Mouse (Mus musculus) midbrain, embryonic 14.5 days (tissue): Measurements from ENCODE around the gene Aup1. TPM values are rescaled to one million over a fixed set of nuclear protein-coding genes. Genes with fewer than 3 reads are reported as not detected.
A peak's percentile ranks its signal among the peaks of the same experiment; 100 is the strongest.

Source experiments
- ATAC-seq: fragments of 200-750 bp; cut with Nextera tagmentation; 2 replicates; pipeline ENCODE4 v1.8.0; 2017; ENCODE audit warnings: moderate number of reproducible peaks, moderate library complexity; ENCODE audit not compliant: low FRiP score, low TSS enrichment
- DNase-seq: peaks from one replicate; pipeline ENCODE4 v3.0.0-alpha.2; 2015
- H3K27ac ChIP-seq: fragments of 300-500 bp; sonication (generic); replicated peaks from 2 replicates; pipeline ENCODE4 v1.5.1; 2014; ENCODE audit warnings: mild to moderate bottlenecking, low read depth, low read length, moderate library complexity
- H3K27me3 ChIP-seq: fragments of 300-500 bp; sonication (generic); 2 replicates; pipeline ENCODE4 v1.6.1; 2014; ENCODE audit warnings: low read length, control low read depth, mixed read lengths; ENCODE audit not compliant: control insufficient read depth, insufficient read depth
- H3K36me3 ChIP-seq: fragments of 300-500 bp; sonication (generic); 2 replicates; pipeline ENCODE4 v1.6.1; 2014; ENCODE audit warnings: low read length, control low read depth; ENCODE audit not compliant: control insufficient read depth, insufficient read depth
- H3K4me1 ChIP-seq: fragments of 300-500 bp; sonication (generic); 2 replicates; pipeline ENCODE4 v1.6.1; 2014; ENCODE audit warnings: mild to moderate bottlenecking, antibody characterized with exemption, low read length, control low read depth; ENCODE audit not compliant: control insufficient read depth, insufficient read depth
- H3K4me2 ChIP-seq: fragments of 300-500 bp; sonication (generic); 2 replicates; pipeline ENCODE4 v1.6.1; 2014; ENCODE audit warnings: mild to moderate bottlenecking, low read length, moderate library complexity
- H3K4me3 ChIP-seq: fragments of 300-500 bp; sonication (generic); replicated peaks from 2 replicates; pipeline ENCODE4 v1.5.1; 2014; ENCODE audit warnings: low read depth, low read length
- H3K9ac ChIP-seq: fragments of 300-500 bp; sonication (generic); replicated peaks from 2 replicates; pipeline ENCODE4 v1.6.1; 2014; ENCODE audit warnings: mild to moderate bottlenecking, low read length, moderate library complexity
- H3K9me3 ChIP-seq: fragments of 300-500 bp; sonication (generic); 2 replicates; pipeline ENCODE4 v1.6.1; 2016; ENCODE audit warnings: low read length, control low read depth, mixed read lengths; ENCODE audit not compliant: control insufficient read depth
- WGBS: fragments of 180-500 bp; shearing (Covaris S2); extraction: QIAGEN DNeasy Blood & Tissue Kit; methylation state at CpG from one replicate; pipeline ENCODE4 v1.1.7; 2014; 5-methylcytosine and 5-hydroxymethylcytosine counted together
- polyA plus RNA-seq: library from polyadenylated mRNA; unstranded; fragments of >200 nt; fragmentation: Nextera tagmentation; extraction: Ambion mirVana; gene quantifications from 2 replicates; pipeline ENCODE4 v1.2.1, GENCODE M21; 2014

The Aup1 gene
- polyA plus RNA-seq, 1 experiment from 2014 or later: 111 TPM

- under 1% methylated on average over 46 of the region's 46 CpGs for WGBS
- peak overlapping the region; percentile 67 for H3K4me3 ChIP-seq
- peak; percentile 100 for DNase-seq
- H3K4me2 ChIP-seq: peak overlapping the region; percentile 96
- peak overlapping the region; percentile 76 for H3K9ac ChIP-seq
- ATAC-seq: peak; percentile 95
- H3K9me3 ChIP-seq: no peaks in the 10 kb centered on the region
- H3K36me3 ChIP-seq: peaks cover 20% of the 10 kb centered on the region
- peak overlapping the region; percentile 93 for H3K27ac ChIP-seq
- peaks cover 14% of the 10 kb centered on the region for H3K4me1 ChIP-seq
- H3K27me3 ChIP-seq: peaks cover 40% of the 10 kb centered on the region
Measured at GRCm38 (mm10) chr6:83078324-83078858, 24.1 kb downstream of the Aup1 start.

DNA sequence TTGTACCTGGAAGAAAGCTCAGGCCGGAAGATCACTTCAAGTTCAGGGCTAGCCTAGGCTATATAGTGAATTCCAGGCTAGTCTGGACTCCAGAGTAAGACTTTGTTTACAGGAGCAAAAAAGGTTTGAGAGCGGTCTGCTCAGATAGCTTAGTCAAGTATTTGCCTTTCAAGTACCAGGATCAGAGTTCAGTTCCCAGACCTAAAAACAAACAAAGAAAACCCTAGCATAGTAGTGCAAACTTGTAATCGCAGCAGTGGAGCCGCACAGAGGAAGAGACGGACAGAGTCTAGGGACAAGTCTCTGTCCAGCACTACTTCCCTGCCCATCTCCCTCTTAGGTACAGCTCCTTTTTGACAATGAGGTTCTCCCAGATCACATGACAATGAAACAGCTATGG lies 25.9 kb downstream of the Aup1 start:
- no peak overlapping the region for H3K4me3 ChIP-seq
- WGBS: 95% methylated on average over 5 of the region's 5 CpGs
- DNase-seq (no peak), ATAC-seq (no peak)
- no peak overlapping the region for H3K9ac ChIP-seq
- peaks cover 20% of the 10 kb centered on the region for H3K36me3 ChIP-seq
- no peaks in the 10 kb centered on the region for H3K9me3 ChIP-seq
- H3K4me1 ChIP-seq: peaks cover 14% of the 10 kb centered on the region
- H3K27me3 ChIP-seq: peaks cover 40% of the 10 kb centered on the region
- H3K4me2 ChIP-seq: no peak overlapping the region
- H3K27ac ChIP-seq: no peak overlapping the region

- no peak for DNase-seq
- no peak overlapping the region for H3K27ac ChIP-seq
- 12% methylated on average over 5 of the region's 5 CpGs for WGBS
Measured at GRCm38 (mm10) chr6:83083497-83083896, 29.2 kb downstream of the Aup1 start.

GRCm38 (mm10) chr6:83084477-83084876 lies 30.2 kb downstream of the Aup1 start:
- DNase-seq: no peak
- Histone ChIP-seq H3K27ac (no peak overlapping the region), H3K9me3 (no peaks in the 10 kb centered on the region), H3K4me3 (no peak overlapping the region), H3K9ac (no peak overlapping the region), H3K36me3 (peaks cover 20% of the 10 kb centered on the region), H3K4me1 (peaks cover 3% of the 10 kb centered on the region), H3K27me3 (peaks cover 66% of the 10 kb centered on the region), H3K4me2 (no peak overlapping the region)
- ATAC-seq: no peak
- 6% methylated on average over 6 of the region's 6 CpGs for whole genome bisulfite sequencing

More at GRCm38 (mm10) chr6:83083497-83083896, 29.2 kb downstream of the Aup1 start:
- no peak overlapping the region for H3K4me3 ChIP-seq
- peaks cover 58% of the 10 kb centered on the region for H3K27me3 ChIP-seq
- peaks cover 20% of the 10 kb centered on the region for H3K36me3 ChIP-seq
- H3K9ac ChIP-seq: no peak overlapping the region
- H3K4me2 ChIP-seq: no peak overlapping the region
- H3K9me3 ChIP-seq: no peaks in the 10 kb centered on the region
- no peak for ATAC-seq
- H3K4me1 ChIP-seq: peaks cover 9% of the 10 kb centered on the region

- Histone ChIP-seq H3K9ac (no peak within 1 kb of the TSS), H3K4me2 (no peak within 1 kb of the TSS), H3K4me1 (no peaks in the 10 kb centered on the region), H3K27me3 (peaks cover 77% of the 10 kb centered on the region), H3K27ac (no peak within 1 kb of the TSS), H3K36me3 (peaks cover 5% of the 10 kb centered on the region), H3K4me3 (no peak within 1 kb of the TSS), H3K9me3 (no peaks in the 10 kb centered on the region)
- DNase-seq: no peak
- WGBS: 2% methylated on average over 42 of the region's 42 CpGs
- no peak for ATAC-seq
Measured at GRCm38 (mm10) chr6:83086121-83087035, 32.1 kb downstream of the Aup1 start, which contains the start of gene Lbx2. Gene Lbx2 (plus strand): TSS chr6:83086367.

GRCm38 (mm10) chr6:83087205-83087925 lies 33.0 kb downstream of the Aup1 start:
- ATAC-seq: no peak
- no peak for DNase-seq
- WGBS: under 1% methylated on average over 47 of the region's 47 CpGs
- Histone ChIP-seq H3K4me3 (no peak overlapping the region; the same call in 1 of the 2 replicates), H3K27ac (no peak overlapping the region), H3K9me3 (no peaks in the 10 kb centered on the region), H3K27me3 (peaks cover 82% of the 10 kb centered on the region), H3K4me1 (no peaks in the 10 kb centered on the region), H3K4me2 (peak overlapping the region; percentile 25; the same call in 1 of the 2 replicates), H3K9ac (no peak overlapping the region), H3K36me3 (peaks cover 2% of the 10 kb centered on the region; the same call in 1 of the 2 replicates)

GRCm38 (mm10) chr6:83087926-83088260 lies 33.6 kb downstream of the Aup1 start:
- Histone ChIP-seq H3K4me2 (peak overlapping the region; percentile 25; the same call in 1 of the 2 replicates), H3K36me3 (no peaks in the 10 kb centered on the region), H3K4me3 (no peak overlapping the region; the same call in 1 of the 2 replicates), H3K9ac (no peak overlapping the region), H3K4me1 (no peaks in the 10 kb centered on the region), H3K27ac (no peak overlapping the region), H3K27me3 (peaks cover 76% of the 10 kb centered on the region), H3K9me3 (no peaks in the 10 kb centered on the region)
- ATAC-seq: no peak
- no peak for DNase-seq
- WGBS: 3% methylated on average over 9 of the region's 9 CpGs

GRCm38 (mm10) chr6:83092416-83093127 lies 38.3 kb downstream of the Aup1 start:
- Histone ChIP-seq H3K4me2 (no peak overlapping the region), H3K9me3 (no peaks in the 10 kb centered on the region), H3K27ac (no peak overlapping the region), H3K36me3 (no peaks in the 10 kb centered on the region), H3K4me3 (no peak overlapping the region), H3K9ac (no peak overlapping the region), H3K4me1 (no peaks in the 10 kb centered on the region), H3K27me3 (peaks cover 33% of the 10 kb centered on the region)
- WGBS: 48% methylated on average over 6 of the region's 6 CpGs
- DNase-seq (no peak), ATAC-seq (no peak)
